Mouse (Mus musculus) kidney, postnatal 4 days (tissue): ENCODE results near the gene Itga3.

ENCODE experiments used
- DNase-seq, 2 experiments: peaks; one replicate each; pipeline ENCODE4 v3.0.0; 2021; ENCODE audit warnings: mixed read lengths in 2 of 2

Gene Itga3

DNA sequence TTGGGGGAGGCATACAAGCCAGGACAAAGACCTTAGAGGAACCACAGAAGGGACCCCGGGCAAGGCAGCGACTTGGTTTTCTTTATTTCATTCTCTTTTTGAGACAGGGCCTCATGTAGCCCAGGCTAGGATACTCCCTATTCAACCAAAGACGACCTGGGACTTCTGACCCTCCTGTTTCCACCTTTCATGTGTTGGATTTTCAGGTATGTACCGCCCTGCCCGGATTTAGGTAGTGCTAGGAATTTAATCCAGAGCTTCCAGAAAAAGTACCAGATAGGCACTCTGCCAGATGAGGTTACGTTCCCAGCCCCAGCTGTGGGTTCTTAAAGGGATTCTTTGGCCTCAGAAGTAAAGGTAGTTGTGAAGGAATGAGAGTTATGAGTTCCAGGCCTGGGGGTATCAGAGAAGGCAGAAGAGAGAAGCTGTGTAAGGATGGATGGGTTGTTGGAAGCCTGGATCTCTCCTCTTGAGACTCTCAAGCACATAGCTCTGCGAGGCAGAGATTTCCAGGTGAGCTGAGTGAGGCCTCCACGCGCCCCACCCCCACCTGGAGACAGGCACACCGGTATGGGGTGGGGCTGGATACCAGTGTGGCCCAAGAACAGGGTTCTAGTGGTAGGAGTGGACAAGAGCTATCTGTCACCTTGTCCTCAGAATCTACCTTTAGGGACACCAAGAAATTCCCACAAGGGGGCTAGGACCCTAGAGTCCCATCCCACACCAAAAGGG lies 7.2 kb downstream of the Itga3 start:
- no peak for DNase-seq

DNA sequence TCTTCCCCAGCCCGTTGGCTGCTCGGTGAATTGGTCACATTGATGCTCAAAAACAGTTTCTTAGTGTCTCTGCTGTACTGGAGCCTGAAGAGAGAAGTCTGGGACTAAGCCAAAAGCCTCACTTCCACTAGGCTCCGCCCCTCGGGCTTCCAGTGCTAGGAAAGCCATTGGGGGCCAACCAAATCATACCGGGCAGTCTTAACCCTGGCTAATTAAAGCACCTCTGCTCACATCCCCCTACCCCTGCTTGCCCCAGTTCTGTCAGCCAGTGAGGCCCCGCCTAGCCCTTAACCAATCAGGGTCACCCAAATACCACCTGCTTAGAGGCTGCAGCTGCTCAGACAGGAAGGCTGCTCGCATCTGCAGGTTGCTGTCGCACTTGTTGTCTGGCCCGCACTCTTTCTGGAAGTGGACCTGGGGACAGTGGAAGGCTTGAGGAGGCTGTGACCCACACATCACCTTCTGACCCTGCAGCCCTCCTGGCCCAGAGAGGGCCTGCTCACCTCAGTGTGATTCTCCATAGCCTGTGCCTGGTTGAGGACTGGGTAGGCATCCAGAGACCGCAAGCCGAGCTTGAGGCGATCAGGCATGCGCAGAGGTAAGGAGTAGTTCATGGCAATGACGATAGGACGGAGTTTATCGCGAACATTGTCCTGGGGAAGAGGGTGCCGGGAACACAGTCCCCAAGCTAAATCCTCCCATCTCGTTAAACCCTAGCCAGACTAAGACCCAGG lies 19.7 kb downstream of the Itga3 start:
- no peak for DNase-seq

DNA sequence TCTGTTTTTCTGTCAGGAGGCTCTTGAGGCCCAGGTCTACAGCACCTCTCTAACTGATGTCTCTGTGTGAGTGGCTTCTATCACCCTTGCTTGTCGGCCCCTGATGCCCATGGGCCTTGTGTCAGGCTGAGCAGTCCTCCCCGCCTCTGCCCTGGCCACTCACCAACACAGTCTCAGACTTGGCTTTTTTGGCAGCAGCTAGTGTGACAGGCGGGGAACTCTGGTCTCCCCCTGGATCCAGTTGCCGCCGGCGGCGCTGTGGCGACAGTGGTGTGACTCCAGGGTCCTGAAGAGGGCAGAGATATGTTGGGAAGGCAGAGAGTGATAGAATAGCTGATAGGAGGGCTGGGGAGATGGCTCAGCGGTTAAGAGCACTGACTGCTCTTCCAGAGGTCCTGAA lies 23.5 kb downstream of the Itga3 start:
- DNase-seq, result no peak

DNA sequence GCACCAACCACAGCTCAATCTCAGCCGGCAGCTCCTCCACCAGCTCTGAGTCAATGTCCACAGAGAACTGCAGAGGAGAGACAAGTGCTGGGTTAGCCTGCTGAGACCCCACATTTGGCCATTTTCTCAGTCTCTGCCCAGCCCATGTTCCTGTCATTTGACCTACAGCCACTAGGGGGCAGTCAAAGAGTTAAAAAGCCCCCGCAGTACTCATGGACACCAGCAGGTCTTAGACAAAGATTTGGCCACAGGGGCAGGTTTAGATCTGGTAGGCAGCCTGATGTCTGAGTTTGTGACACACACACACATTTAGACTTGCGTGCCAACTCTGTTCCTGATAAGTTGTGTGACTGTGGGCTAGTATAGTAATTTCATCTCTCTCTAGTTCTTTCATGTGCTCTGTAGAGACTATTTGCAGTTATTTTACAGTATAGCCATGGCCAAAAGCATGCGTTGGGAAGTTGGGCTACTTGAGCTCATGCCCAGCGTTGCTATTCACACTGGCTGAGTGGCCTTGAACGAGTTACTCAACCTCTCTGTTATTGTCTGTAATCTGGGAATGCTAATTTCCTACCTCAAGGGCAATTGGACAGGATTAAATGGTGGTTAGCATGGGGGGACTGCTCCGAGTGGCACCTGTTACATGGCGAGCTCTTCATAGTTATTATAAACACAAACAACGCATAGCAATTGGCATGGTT lies 29.5 kb downstream of the Itga3 start:
- peak; percentile 73 to 75 for DNase-seq

DNA sequence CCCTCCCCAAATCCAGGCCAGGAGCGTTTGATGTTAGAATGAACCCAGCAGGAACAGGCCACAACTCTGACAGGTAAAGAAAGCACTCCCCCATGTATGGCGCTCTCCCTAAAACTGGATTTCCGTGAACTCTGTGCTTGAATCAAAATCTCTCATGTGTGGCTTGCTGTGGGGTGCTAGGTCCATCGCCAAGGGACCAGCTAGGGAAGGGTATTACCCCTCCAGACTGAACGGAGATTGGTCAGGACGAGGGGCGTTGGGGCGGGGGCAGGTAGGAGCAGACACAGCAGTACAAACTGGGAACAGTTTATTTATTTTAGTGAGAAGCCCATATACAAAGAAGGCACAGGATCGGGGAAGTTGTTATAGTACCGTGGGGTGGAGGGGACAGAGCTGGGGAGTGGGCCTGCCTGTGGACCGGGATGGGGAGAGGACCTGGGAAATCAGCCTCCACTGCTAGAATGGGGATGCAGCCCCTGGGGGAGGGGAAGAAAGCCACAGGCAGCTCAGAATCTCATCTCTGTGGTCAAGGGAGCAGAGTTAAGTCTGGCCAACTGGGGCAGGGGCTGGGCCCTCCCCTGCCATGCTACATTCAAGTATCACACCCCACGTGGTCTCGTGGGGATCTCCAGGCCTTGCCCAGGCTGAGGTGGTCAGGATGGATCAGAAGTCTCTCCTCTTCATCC lies 32.3 kb downstream of the Itga3 start:
- no peak for DNase-seq

DNA sequence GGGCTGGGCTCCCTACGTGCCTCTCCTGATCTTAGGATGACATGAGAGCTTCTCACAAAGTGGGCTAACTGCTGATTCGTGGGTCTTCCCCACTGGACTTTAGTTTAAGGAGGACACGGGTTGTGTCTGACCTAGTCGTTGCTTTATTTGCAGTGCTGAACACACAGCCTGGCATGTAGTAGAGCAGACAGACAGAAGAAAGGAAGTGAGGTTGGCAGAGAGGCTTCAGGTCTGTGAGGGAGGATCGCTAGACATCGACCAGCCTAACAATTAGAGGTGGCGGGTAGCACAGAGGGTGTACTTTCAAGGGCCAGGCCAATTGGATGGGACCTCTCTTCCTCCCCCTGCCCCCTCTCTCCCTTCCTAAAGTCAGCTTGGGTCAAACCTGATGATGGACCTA lies 33.0 kb downstream of the Itga3 start:
- DNase-seq, result no peak

DNA sequence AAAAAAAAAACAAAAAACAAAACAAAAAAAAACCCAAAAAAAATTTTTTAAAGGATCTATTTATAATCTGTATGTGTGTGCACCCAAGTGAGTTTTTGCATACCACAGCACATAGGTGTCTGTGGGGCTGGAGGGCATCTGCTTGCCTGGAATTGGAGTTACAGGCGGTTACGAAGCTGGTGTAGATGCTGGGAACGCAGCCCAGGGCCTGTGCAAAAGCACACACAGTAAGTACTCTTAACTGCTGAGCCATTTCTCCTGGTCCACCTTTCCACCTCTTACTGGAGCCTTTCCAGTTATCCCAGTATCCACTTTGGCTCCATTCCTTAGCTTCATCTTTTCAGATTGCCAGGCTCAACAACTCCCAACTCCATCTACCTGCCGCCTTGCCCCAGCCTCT lies 33.5 kb downstream of the Itga3 start:
- DNase-seq, result no peak

DNA sequence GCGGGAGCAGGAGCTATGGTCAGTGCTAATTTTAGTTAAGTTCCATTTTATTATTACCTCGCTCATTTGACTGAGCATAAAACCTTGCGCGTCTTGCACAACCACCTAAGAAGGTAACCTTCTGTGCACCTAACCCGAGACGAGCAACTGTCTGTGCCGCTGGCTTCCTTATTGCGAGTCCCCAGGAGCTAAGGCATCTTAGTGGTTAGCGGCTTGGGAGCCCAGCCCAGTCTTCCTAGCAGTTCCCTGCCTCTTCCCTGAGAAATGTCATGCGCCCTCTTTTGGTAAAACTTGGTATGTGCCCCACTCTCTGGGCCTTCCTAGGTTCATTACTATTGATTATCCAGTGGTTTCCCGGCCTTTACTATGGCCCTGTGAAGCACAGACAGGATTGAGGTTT lies 34.5 kb downstream of the Itga3 start:
- DNase-seq, result peak; percentile 87 to 90

DNA sequence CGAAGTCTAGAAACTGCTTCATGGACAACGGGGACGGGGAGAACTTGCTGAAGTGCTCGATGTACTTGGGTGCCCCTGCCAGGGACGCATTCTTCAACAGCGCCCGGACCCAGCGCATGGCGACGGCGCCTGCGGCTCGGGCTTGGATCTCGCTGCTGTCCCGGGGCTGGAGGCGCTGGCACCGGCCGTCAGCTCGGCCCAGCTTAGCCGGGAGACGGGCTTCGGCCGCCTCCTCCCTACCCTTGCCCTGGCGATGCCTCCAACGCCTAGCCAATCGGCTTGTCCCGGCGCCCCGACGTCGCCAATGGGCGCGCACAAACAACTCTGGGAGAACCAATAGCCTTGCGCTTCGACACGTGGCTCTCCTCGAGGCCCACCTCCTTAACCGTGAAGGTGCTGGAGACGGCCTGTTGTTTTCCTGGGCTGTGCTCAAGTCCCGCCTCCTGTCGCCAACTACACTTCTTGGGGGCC lies 35.4 kb downstream of the Itga3 start, which contains the start of gene Pdk2:
Gene Pdk2 (minus strand): TSS at position 216 of the 471 bp plus-strand sequence.
- DNase-seq, result peak; percentile 95 to 98

DNA sequence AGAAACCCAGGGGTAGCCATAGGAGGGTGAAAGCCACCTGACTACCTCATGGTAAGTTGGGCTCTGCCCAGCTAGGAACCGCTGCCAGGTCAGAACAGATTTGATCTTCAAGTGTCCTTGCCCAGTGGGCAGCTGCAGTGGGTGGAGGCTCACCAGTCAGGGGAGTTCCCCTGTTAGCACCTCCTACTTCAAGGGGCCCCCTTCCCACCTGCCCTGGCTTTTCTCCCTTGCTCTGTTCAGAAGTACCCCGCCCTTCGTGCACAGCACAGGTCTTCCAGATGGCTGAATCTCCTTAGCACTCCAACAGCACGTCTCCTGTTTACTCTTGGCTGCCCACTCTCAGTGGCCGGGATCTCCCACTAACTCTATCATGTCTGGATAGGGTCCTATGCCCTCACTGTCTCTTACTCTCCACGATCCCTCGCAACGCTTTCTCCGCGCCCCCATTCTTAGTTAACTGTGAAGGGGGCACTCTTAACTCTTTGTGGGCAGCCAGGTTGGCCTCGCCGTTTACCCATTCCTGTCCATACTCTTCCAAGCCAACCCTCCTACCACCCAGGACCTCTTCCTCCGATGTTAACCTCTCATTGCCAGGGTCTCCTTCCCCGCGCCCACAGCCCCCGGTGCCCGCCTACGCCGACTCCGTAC lies 36.0 kb downstream of the Itga3 start:
- DNase-seq, result peak; percentile 75 to 85

DNA sequence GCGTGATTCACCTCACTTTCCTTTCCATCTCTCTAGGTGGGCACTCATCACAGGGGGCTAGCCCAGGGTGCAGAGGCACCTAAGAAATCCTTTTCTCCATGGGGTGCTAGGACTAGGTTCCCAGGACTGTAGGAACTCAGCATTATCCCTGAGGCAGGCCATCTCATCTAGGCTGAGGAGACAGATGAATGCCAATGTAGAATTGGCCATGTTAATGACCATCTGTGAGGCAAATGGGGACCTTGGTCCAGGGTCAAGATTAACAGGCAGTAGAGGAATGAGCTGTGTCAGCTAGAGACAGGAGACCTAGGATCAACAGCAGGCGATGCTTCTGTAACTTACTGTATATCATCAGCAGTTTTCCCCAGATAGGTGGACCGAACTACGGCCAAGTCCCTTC lies 36.8 kb downstream of the Itga3 start:
- DNase-seq, result no peak

DNA sequence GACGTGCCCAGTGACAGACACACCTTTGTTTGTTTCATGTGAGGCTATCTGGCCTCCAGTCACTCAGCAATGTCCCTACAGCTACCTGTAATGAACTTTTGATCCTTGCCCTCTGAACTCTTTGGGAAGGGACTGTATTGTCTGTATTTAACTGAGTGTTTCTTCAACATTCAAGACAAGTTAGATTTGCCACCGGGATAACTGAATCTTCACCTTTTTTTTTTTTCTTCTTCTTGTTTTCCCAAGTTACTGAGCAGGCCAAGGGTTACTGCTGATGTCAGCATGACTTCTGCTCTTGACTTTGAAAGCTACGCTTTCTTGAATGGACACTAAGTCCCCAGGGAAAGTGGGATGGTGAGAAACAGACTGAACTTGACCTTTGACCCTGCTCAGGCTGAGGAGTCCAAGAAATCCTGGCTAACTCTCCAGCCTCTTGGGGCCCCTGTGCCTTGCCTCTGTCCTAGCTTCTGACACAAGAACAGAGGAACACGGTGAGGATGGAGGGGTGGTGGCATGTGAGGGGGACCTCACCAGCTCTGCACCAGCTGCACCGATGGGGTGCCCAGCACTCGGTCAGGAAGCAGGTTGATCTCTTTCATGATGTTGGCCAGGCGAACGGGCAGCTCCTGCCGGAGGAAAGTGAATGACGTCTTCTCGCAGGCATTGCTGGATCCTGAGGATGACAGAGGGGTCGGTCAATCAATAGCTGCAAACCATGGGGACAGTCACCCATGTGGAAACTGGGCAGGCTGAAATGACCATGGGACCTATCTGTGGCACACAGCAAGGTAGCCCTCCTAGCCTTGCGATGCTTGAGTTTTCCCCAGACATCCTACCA lies 37.6 kb downstream of the Itga3 start:
- no peak for DNase-seq

DNA sequence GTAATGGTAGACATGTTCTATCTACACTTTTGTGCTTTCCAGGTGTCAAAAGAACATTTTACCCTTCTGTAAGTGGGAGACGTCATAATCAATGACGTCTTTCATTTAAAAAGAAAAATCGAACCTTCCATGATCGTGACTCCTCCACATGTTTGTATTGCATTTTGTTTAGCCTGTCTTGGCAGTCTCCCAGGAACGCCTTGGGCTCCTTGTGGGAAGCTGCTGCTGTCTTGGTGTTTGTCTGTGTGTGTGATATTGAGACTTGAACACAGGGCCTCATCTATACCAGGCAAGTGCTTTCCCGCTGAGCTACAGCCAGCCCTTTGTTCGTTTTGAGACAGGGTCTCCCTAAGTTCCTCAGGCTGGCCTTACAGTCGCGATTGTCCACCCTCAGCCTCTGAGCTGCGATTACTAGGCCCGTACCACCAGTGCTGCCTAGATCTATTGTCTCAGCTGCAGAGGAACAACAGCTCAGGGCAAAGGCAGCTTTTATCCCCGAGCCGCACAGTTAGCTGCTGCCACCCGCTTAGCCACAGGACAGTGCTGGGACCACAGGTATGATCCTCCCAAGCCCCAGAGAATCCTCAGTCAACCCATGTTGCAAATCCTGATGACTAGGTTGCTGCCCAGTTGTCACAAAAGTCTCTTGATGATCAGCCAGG lies 38.3 kb downstream of the Itga3 start:
- DNase-seq, result no peak

DNA sequence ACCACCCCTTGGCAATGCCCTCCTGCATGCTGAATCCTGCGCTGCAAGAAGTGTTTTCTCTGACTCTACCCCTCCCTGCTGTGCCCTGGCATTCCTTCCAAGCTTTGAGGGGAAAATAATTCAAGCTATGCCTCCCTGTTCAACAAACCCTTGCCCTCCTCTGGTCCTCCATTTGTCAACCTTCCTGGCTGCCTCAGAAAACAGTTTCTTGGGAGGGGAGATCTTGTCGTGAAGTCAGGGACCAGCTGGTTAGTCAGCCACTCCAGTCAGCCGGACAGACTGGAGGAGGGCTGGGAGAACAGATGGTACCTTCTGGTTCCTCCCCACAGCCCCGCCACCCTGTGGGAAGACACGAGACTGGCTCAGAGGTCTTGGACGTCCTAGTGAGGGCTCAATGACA lies 39.3 kb downstream of the Itga3 start:
- DNase-seq, result no peak

DNA sequence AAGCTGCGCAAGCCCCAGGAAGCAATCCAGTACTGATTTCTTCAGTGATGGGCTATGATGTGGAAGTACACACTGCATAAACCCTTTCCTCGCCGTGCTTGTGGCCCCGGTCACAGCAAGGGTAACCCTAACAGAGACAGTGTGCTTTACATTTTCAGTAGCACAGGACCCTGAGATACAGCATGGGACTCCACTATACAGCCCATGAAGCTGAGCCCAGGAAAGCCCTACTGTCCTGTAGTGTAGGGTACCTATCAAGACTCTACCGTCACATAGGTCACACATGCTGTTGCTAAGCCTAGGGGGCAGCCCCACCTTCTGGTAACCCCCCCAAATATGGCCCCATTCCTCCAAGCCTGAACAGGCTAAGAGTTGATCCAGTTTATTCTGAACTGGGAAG lies 40.1 kb downstream of the Itga3 start:
- no peak for DNase-seq

DNA sequence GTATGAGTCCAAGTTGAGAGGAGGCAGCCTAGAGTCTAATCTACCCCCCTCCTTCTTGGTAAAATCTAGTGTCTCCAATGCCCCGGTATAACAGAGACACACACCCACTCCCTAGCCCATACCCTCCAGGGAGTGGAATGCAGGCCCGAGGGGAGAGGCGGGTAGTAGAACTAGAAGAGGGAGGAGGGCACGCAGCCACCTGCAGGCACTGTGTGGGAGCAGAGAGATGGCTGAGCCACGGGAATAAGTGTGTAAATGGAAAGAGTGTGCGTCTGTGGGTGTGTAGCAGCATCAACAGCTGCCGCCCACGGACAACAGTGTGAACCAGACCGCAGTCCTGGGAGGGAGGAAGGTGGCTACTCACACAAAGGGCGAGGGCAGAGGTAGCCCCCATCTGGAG lies 41.7 kb downstream of the Itga3 start:
- DNase-seq, result peak in 1 of 2 experiments; percentile 54

DNA sequence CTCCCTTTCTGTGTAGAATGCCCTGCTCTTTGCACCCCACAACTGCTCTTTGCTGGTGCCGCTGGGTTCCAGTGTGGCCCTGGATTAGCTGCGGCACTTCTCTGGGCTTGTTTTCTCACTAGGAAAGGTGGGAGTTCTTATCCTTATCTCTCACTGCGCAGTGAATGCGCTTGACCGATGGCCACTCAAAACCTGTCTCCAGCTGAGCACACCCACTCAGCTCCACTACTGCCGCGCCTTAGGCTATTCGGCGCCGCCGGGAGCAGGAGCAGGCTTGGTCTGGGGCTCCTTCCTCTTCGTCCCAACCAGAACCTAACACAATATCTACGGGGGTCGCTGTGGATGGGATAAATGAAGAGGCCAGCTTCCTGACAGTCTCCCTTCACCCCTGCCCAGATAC lies 43.0 kb downstream of the Itga3 start:
- DNase-seq, result no peak

DNA sequence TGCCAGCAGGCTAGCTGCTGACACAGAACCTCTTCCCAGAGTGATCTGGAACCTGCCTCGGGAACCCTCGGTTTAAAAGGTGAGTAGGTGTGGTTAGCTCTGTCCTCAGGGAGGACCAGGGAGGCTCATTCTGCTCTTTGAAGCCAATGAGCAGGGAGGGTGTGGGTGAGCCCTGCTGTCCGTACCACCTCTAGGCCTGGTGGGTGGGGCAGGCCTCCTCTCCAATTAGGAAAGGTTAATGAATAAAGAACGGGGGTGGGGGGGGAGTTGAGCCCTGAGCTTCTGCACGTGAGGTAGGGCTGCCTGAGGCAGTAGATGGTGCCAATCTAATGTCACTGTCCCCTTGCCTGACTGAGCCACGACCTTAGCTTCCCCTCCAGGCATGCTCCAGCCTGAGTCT lies 43.7 kb downstream of the Itga3 start:
- no peak for DNase-seq

DNA sequence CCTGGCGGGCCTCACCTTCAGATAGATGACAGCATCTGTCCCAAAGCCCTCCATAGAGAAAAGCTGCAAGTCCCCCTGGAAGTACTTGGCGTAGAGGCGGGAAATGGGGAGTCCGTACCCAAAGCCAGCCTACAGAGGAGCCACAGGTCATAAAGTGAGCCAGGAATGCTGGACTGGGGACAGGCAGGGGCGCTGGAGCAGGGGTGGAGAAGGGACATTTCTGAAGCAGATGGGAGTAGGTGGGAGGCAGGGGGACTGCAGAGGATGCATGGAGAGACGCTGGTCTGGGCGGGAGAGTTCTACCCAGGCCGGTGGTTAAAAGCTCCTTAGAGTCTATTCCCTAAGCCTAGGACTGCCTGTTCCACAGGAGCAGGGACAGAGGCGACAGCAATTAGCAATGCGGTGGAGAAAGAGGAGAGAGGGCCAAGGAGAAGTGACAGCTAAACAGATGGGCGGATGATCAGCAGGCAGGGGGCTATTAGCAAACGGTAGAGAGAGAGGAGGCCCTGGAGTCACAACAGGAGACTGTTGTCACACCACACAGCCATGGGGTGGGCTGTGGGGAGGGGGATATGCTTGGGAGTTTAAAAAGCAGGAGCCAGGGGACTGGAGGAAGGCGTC lies 48.6 kb downstream of the Itga3 start:
- DNase-seq, result no peak

DNA sequence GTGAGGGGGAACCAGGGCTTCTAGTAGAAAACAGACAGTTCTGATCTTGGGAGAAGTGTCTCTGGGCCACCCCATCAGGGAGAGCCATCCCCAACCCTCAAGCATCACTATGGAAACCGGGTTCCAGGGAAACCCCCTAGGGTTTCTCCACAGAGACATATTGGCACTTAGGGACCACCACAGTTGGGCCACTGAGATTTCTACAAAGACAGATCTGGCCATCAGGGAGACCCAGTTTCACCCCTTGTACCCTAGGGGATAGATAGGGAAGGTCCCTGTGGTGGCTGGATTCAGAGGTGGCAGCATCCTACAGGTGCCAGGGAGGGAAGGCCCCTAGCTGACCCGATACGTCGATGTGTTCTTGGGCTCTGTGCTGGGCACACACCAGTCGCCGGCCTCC lies 49.8 kb downstream of the Itga3 start:
- no peak for DNase-seq
